Mouse (Mus musculus): ENCODE data around the gene Olfr464. TPM values are rescaled to one million over a fixed set of nuclear protein-coding genes. Genes with fewer than 3 reads are reported as not detected.
A peak's percentile ranks its signal among the peaks of the same experiment; 100 is the strongest.

The Olfr464 gene
- polyA plus RNA-seq (2012; ENCODE audit: insufficient read depth, insufficient read length, missing spikeins), result not detected in 2 replicates

DNA sequence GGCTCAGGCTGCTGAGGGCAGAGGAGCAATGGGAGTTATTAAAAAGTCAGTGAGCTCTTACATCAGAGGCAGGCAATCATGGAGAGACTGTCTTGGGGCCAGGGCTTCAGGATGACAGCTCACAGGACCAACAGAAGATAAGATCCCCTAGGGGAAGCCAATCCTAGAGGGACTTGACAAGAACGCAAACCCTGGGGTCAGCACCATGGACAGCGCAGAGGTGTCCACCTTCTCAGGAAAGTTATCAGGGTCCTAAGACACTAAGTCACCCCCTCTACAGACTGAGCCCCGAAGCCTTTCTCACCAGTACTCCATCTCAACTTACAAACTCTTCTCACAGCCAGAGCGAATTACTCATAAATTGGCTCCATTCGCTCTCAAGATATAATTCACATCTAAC lies at the start of gene Olfr464:
Olfr464 (minus strand) TSS at position 2 of the 400 bp plus-strand sequence.
- Histone ChIP-seq H3K27ac (ENCODE audit: insufficient read depth, low read depth, low read length) (no peak within 1 kb of the TSS), H3K4me1 (ENCODE audit: control insufficient read depth, insufficient read depth, low read length) (no peaks in the 10 kb centered on the region), H3K4me3 (ENCODE audit: insufficient read depth, low read length) (no peak within 1 kb of the TSS)
- TF ChIP-seq POLR2A (IDR thresholded peaks at IDR 0.05; ENCODE audit: borderline replicate concordance, low read depth, low read length) (no peak), CTCF (IDR thresholded peaks at IDR 0.05; ENCODE audit: low read depth, low read length) (no peak)

DNA sequence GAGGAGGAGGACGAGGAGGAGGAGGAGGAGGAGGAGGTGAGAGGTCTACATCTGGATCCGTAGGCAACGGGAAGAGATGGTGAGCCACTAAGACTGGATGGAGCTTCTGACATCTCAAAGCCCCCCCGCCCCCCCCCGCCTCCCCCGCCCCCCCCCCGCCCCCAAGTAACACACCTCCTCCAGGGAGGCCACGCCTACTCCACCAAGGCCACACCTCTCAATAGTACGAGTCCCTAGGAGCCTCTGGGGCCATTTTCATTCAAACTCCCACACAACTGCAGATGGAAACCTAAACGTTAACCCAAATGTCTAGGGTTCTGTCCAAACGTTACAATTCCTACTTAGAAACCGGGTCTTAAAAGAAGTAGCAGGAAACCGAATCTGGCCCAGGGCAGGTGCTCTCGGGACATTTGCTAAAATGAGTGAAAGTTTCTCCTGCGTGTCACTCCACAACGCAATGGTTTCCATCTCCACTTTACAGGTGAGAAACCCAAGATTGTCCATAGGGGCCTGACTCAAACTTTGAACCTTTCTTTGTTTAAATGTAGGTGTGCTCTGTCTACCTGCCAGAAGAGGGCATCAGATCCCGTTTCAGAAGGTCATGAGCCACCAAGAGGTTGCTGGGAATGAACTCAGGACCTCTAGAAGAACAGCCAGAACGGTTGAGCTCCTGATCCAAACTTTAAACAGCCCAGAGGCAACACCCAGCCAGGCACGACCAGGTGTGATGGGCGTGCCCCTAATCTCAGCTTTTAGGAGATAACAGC lies 47.8 kb upstream of the Olfr464 start:
- TF ChIP-seq POLR2A (IDR thresholded peaks at IDR 0.05; ENCODE audit: borderline replicate concordance, low read depth, low read length) (no peak), CTCF (IDR thresholded peaks at IDR 0.05; ENCODE audit: low read depth, low read length) (no peak)
- Histone ChIP-seq H3K27ac (ENCODE audit: insufficient read depth, low read depth, low read length) (no peak overlapping the region), H3K4me1 (ENCODE audit: control insufficient read depth, insufficient read depth, low read length) (peaks cover 9% of the 10 kb centered on the region; the same call in 1 of the 2 replicates), H3K4me3 (ENCODE audit: insufficient read depth, low read length) (no peak overlapping the region)

DNA sequence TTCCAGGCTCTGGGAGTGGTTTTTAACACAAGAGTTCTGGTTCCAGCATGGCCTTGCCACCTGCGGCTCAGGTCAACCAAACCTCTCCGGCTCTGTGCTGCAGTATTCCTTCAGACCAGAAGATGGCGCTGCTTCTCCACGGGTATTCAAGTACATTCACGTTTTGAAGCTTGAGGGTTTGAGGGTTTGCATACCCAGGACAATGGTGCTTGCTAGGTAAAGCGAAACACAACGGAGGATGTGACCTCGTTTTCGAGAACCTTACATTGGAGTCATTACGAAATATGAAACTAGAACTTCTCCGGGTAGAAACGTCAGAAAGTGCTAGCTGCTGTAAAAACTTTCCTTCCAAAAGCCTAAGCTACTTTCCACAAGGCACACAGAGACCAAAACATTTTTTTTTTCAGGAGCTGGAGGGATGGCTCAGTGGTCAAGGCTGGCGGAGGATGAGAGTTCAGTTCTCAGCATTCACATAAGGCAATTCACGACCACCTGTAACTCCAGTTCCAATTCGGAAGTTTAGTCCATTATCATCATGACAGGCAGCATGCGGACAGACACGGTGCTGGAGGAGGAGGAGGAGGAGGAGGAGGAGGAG lies 47.0 kb upstream of the Olfr464 start:
- Histone ChIP-seq H3K27ac (ENCODE audit: insufficient read depth, low read depth, low read length) (no peak overlapping the region), H3K4me1 (ENCODE audit: control insufficient read depth, insufficient read depth, low read length) (peaks cover 9% of the 10 kb centered on the region; the same call in 1 of the 2 replicates), H3K4me3 (ENCODE audit: insufficient read depth, low read length) (peak overlapping the region; percentile 33)
- peak; percentile 73 for TF ChIP-seq CTCF (IDR thresholded peaks at IDR 0.05; ENCODE audit: low read depth, low read length)
- no peak for TF ChIP-seq POLR2A (IDR thresholded peaks at IDR 0.05; ENCODE audit: borderline replicate concordance, low read depth, low read length)

DNA sequence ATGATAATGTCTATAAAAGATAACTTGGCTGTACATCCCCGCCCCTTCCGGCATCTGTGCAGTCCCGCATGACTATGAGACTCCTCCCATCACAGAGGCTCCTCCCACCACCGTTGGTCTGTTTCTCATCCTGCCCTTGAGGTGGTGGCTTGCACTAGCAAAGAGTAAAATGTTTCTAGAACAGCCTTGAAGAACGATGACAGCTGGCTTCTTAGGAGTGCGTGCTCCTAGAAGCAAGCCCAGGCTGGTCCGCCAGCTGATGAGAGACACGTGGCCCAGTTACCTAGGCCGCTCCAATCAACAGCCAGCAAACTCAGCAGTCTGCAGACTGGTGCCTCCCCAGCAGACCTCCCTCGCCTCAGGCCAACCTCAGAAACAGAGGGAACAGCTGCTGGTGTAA lies 45.4 kb upstream of the Olfr464 start:
- Histone ChIP-seq H3K4me1 (ENCODE audit: control insufficient read depth, insufficient read depth, low read length) (peaks cover 9% of the 10 kb centered on the region; the same call in 1 of the 2 replicates), H3K27ac (ENCODE audit: insufficient read depth, low read depth, low read length) (no peak overlapping the region), H3K4me3 (ENCODE audit: insufficient read depth, low read length) (no peak overlapping the region)
- TF ChIP-seq POLR2A (IDR thresholded peaks at IDR 0.05; ENCODE audit: borderline replicate concordance, low read depth, low read length), result no peak
- TF ChIP-seq CTCF (IDR thresholded peaks at IDR 0.05; ENCODE audit: low read depth, low read length), result no peak

DNA sequence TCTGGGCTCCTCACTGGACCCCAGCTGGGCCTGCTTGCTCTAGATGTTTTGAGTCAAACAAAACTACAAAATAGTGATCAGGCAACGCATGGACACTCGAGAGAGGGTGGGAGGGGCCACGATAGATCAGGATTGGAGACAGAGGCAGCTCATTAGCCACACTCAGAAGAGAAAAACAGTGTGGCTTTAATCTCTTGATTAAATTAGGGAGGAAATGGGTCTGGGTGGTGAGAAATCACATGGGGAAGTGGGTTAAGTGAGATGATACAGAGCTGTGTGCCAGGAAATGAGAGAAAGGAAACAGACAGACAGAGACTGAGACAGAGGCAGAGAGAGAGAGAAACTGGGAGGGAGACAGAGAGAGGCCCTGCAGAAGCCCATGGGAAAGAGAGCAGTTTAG lies 44.5 kb upstream of the Olfr464 start:
- no peak overlapping the region for H3K4me3 ChIP-seq (ENCODE audit: insufficient read depth, low read length)
- TF ChIP-seq CTCF (IDR thresholded peaks at IDR 0.05; ENCODE audit: low read depth, low read length) (no peak), POLR2A (IDR thresholded peaks at IDR 0.05; ENCODE audit: borderline replicate concordance, low read depth, low read length) (no peak)
- no peak overlapping the region for H3K27ac ChIP-seq (ENCODE audit: insufficient read depth, low read depth, low read length)
- H3K4me1 ChIP-seq (ENCODE audit: control insufficient read depth, insufficient read depth, low read length), result peaks cover 9% of the 10 kb centered on the region; the same call in 1 of the 2 replicates

DNA sequence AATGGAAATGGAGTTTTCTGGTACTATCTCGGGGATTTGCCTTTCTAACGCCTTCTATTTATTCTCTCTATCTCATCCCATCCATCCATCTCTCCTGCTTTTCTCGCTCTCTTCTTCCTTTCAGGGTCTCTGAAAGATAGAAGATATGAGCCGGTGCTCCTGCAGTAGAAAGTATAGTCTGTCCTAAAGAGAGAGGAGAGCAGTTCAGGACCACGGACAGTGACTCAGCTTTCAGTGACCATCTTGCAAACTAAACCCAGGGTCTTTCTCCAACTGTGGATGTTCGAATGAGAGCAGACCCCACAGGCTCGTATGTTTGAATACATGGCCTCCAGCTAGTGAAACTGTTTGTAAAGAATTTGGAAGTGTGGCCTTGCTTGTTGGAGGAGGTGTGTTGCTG lies 36.3 kb upstream of the Olfr464 start:
- H3K4me1 ChIP-seq (ENCODE audit: control insufficient read depth, insufficient read depth, low read length), result no peaks in the 10 kb centered on the region
- no peak overlapping the region for H3K27ac ChIP-seq (ENCODE audit: insufficient read depth, low read depth, low read length)
- no peak overlapping the region for H3K4me3 ChIP-seq (ENCODE audit: insufficient read depth, low read length)
- TF ChIP-seq CTCF (IDR thresholded peaks at IDR 0.05; ENCODE audit: low read depth, low read length), result no peak
- TF ChIP-seq POLR2A (IDR thresholded peaks at IDR 0.05; ENCODE audit: borderline replicate concordance, low read depth, low read length), result no peak

DNA sequence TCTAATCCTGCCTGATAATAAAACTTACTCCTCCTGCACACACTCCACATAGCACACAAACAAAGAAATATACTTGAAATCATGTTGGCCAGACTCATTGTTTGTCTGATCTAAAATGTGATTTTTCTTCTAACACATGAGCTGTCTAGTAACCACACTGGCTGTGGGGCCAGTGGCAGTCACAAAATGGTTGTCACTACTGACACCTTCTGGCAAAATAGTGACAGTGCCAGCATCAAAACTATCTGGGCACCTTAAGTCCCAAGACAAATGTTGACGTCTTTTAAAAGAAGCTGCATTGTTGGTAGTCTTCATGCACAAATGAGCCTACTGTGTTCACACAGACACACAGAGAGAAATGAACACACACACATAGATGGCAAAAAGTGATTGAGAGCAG lies 34.4 kb upstream of the Olfr464 start:
- Histone ChIP-seq H3K4me3 (ENCODE audit: insufficient read depth, low read length) (no peak overlapping the region), H3K4me1 (ENCODE audit: control insufficient read depth, insufficient read depth, low read length) (no peaks in the 10 kb centered on the region), H3K27ac (ENCODE audit: insufficient read depth, low read depth, low read length) (no peak overlapping the region)
- TF ChIP-seq POLR2A (IDR thresholded peaks at IDR 0.05; ENCODE audit: borderline replicate concordance, low read depth, low read length) (no peak), CTCF (IDR thresholded peaks at IDR 0.05; ENCODE audit: low read depth, low read length) (no peak)

DNA sequence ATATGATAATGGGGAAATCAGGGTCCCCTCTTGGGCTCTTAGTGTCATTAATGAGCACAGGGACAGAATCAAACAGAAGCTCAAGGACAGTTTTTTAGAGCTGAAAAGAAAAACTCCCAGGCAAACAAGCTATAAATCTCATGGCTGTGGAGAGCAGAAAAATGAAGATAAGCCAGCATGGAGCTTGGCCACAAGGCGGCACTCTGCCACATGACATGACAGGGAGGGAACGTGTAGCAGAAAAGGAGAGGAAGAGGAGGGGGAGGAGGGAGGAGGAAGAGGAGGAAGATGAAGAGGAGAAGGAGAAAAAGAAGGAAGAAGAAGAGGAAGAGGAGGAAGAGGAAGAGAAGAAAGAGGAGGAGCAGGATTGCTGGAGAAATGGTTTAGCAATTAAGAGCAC lies 29.2 kb upstream of the Olfr464 start:
- Histone ChIP-seq H3K4me1 (ENCODE audit: control insufficient read depth, insufficient read depth, low read length) (no peaks in the 10 kb centered on the region), H3K4me3 (ENCODE audit: insufficient read depth, low read length) (no peak overlapping the region), H3K27ac (ENCODE audit: insufficient read depth, low read depth, low read length) (no peak overlapping the region)
- no peak for TF ChIP-seq POLR2A (IDR thresholded peaks at IDR 0.05; ENCODE audit: borderline replicate concordance, low read depth, low read length)
- peak; percentile 29; the same call in 1 of the 2 replicates for TF ChIP-seq CTCF (IDR thresholded peaks at IDR 0.05; ENCODE audit: low read depth, low read length)

DNA sequence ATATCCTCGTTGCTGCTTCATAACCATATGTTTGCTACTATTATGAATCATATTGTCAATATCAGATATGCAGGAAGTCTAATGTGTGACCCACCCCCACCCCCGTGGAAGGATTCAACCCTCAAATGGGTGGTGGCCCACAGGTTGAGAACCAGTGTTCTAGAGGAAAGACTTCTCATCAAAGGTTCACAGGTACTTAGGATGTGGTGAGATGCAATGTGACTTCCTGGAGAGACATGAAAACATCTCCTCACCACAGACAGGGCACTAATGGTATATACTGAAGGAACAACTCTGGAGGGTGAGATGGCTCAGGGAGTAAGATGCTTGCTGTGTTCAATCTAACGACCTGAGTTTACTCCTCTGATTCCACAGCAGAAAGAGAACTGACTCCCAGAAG lies 14.7 kb upstream of the Olfr464 start:
- no peak overlapping the region for H3K4me3 ChIP-seq (ENCODE audit: insufficient read depth, low read length)
- TF ChIP-seq POLR2A (IDR thresholded peaks at IDR 0.05; ENCODE audit: borderline replicate concordance, low read depth, low read length) (no peak), CTCF (IDR thresholded peaks at IDR 0.05; ENCODE audit: low read depth, low read length) (no peak)
- H3K27ac ChIP-seq (ENCODE audit: insufficient read depth, low read depth, low read length), result no peak overlapping the region
- H3K4me1 ChIP-seq (ENCODE audit: control insufficient read depth, insufficient read depth, low read length), result no peaks in the 10 kb centered on the region

DNA sequence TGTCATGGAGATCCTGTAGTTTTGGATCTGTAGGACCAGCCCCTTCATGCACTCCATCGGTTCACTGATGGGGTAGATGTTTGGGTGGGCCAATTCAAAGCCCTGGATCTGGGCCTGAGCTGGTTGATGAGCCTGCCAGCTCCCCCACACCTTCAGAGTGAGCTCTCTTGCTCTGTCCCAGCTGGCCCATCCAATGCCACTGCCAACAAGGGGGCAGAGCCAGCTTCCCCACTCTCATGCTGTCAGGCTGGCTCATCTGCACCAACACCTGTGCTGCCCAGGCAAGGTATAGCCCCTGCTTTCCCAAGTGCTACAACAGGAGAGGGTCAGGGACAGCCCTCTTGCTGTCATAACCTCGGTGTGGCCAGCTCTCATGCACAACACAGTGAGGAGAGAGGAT lies 13.0 kb upstream of the Olfr464 start:
- H3K4me1 ChIP-seq (ENCODE audit: control insufficient read depth, insufficient read depth, low read length), result no peaks in the 10 kb centered on the region
- no peak overlapping the region for H3K4me3 ChIP-seq (ENCODE audit: insufficient read depth, low read length)
- no peak overlapping the region for H3K27ac ChIP-seq (ENCODE audit: insufficient read depth, low read depth, low read length)
- no peak for TF ChIP-seq CTCF (IDR thresholded peaks at IDR 0.05; ENCODE audit: low read depth, low read length)
- no peak for TF ChIP-seq POLR2A (IDR thresholded peaks at IDR 0.05; ENCODE audit: borderline replicate concordance, low read depth, low read length)

Measured in bone marrow macrophage, adult 2 months (primary cell).